Mouse (Mus musculus) heart, embryonic 14.5 days (tissue): ENCODE results near the gene Ldlrad3. TPM values are rescaled to one million over a fixed set of nuclear protein-coding genes. Genes with fewer than 3 reads are reported as not detected.

Experiments used
- ATAC-seq: fragments of 200-750 bp; cut with Nextera tagmentation; 2 replicates; pipeline ENCODE4 v1.8.0; 2017; ENCODE audit warnings: low read depth, moderate TSS enrichment; ENCODE audit not compliant: insufficient number of reproducible peaks, insufficient read depth, low FRiP score
- H3K27ac ChIP-seq, 2 experiments: fragments of 200-500 bp in 1 of 2; fragments of 300-500 bp in 1 of 2; sonication (generic) in 1 of 2; replicated peaks in 1 of 2; 2 replicates each; pipeline ENCODE4 v1.5.1; 2012 to 2014; ENCODE audit warnings: low read depth in 2 of 2, low read length in 2 of 2, control low read depth in 1 of 2, mild to moderate bottlenecking in 1 of 2, mixed read lengths in 1 of 2; ENCODE audit not compliant: control insufficient read depth in 1 of 2, insufficient read depth in 1 of 2
- H3K27me3 ChIP-seq: fragments of 300-500 bp; sonication (generic); 2 replicates; pipeline ENCODE4 v1.6.1; 2014; ENCODE audit warnings: mild to moderate bottlenecking, low read length, control low read depth; ENCODE audit not compliant: control insufficient read depth, insufficient read depth
- H3K36me3 ChIP-seq: fragments of 300-500 bp; sonication (generic); 2 replicates; pipeline ENCODE4 v1.6.1; 2014; ENCODE audit warnings: mild to moderate bottlenecking, control low read depth, low read length, mixed read lengths; ENCODE audit not compliant: control insufficient read depth, insufficient read depth
- H3K4me1 ChIP-seq, 2 experiments: fragments of 200-500 bp in 1 of 2; fragments of 300-500 bp in 1 of 2; sonication (generic) in 1 of 2; 2 replicates each; pipeline ENCODE4 v1.6.1; 2012 to 2014; ENCODE audit warnings: low read length in 2 of 2, control low read depth in 1 of 2, mixed read lengths in 1 of 2; ENCODE audit not compliant: control insufficient read depth in 2 of 2, insufficient read depth in 2 of 2
- H3K4me2 ChIP-seq: fragments of 300-500 bp; sonication (generic); 2 replicates; pipeline ENCODE4 v1.6.1; 2014; ENCODE audit warnings: mild to moderate bottlenecking, low read length
- H3K4me3 ChIP-seq, 2 experiments: fragments of 200-500 bp in 1 of 2; fragments of 300-500 bp in 1 of 2; sonication (generic) in 1 of 2; 2 replicates each; pipeline ENCODE4 v1.5.1; 2012 to 2014; ENCODE audit warnings: low read length in 2 of 2, mild to moderate bottlenecking in 2 of 2, control low read depth in 1 of 2, low read depth in 1 of 2, moderate library complexity in 1 of 2; ENCODE audit not compliant: control insufficient read depth in 1 of 2, insufficient read depth in 1 of 2
- H3K9ac ChIP-seq: fragments of 300-500 bp; sonication (generic); 2 replicates; pipeline ENCODE4 v1.6.1; 2014; ENCODE audit warnings: mild to moderate bottlenecking, low read length
- H3K9me3 ChIP-seq: fragments of 300-500 bp; sonication (generic); 2 replicates; pipeline ENCODE4 v1.6.1; 2016; ENCODE audit warnings: low read length, control low read depth; ENCODE audit not compliant: control insufficient read depth
- WGBS: fragments of 180-500 bp; shearing (Covaris S2); extraction: QIAGEN DNeasy Blood & Tissue Kit; methylation state at CpG from one replicate; pipeline ENCODE4 v1.1.7; 2014; 5-methylcytosine and 5-hydroxymethylcytosine counted together
- polyA plus RNA-seq: library from polyadenylated mRNA; unstranded; fragments of >200 nt; fragmentation: Nextera tagmentation; extraction: Ambion mirVana; gene quantifications from 2 replicates; pipeline ENCODE4 v1.2.1, GENCODE M21; 2014

Gene Ldlrad3
- polyA plus RNA-seq, 1 experiment from 2014 or later, result 13.7 TPM

- Histone ChIP-seq H3K27ac (peak overlapping the region; percentile 6 to 80; a peak in 3 of 4 replicates), H3K4me1 (peaks cover 5 to 7% of the 10 kb centered on the region in 2 experiments; a peak in 3 of 4 replicates), H3K9ac (peak overlapping the region; percentile 85), H3K36me3 (no peaks in the 10 kb centered on the region), H3K4me2 (peak overlapping the region; percentile 95), H3K9me3 (no peaks in the 10 kb centered on the region), H3K27me3 (no peaks in the 10 kb centered on the region), H3K4me3 (peak overlapping the region; percentile 62 to 82)
- WGBS, result 1% methylated on average over 24 of the region's 24 CpGs
- ATAC-seq, result peak; percentile 27; the same call in 1 of the 2 replicates
Measured at GRCm38 (mm10) chr2:102185069-102185950, 875 bp downstream of the Ldlrad3 start.

GRCm38 (mm10) chr2:102183720-102184480 lies 2.3 kb downstream of the Ldlrad3 start:
- H3K4me2 ChIP-seq, result no peak overlapping the region
- no peak overlapping the region for H3K27ac ChIP-seq
- 69% methylated on average over 7 of the region's 7 CpGs for WGBS

GRCm38 (mm10) chr2:102181459-102181858 lies 4.7 kb downstream of the Ldlrad3 start:
- Histone ChIP-seq H3K4me3 (no peak overlapping the region), H3K4me1 (peaks cover 5 to 8% of the 10 kb centered on the region in 2 experiments), H3K27ac (no peak overlapping the region), H3K4me2 (no peak overlapping the region), H3K9me3 (no peaks in the 10 kb centered on the region), H3K9ac (no peak overlapping the region), H3K27me3 (no peaks in the 10 kb centered on the region), H3K36me3 (no peaks in the 10 kb centered on the region)
- no peak for ATAC-seq
- 84% methylated on average over 2 of the region's 2 CpGs for WGBS

More at GRCm38 (mm10) chr2:102183720-102184480, 2.3 kb downstream of the Ldlrad3 start:
- peaks cover 5 to 7% of the 10 kb centered on the region in 2 experiments; a peak in 3 of 4 replicates for H3K4me1 ChIP-seq
- no peaks in the 10 kb centered on the region for H3K9me3 ChIP-seq
- no peak overlapping the region for H3K4me3 ChIP-seq
- ATAC-seq, result no peak
- no peaks in the 10 kb centered on the region for H3K27me3 ChIP-seq
- no peak overlapping the region for H3K9ac ChIP-seq
- H3K36me3 ChIP-seq, result no peaks in the 10 kb centered on the region

GRCm38 (mm10) chr2:102176434-102176772 lies 9.8 kb downstream of the Ldlrad3 start:
- no peak overlapping the region for H3K9ac ChIP-seq
- H3K4me3 ChIP-seq, result no peak overlapping the region
- H3K36me3 ChIP-seq, result no peaks in the 10 kb centered on the region
- peaks cover 0 to 4% of the 10 kb centered on the region in 2 experiments; a peak in 2 of 4 replicates for H3K4me1 ChIP-seq
- no peaks in the 10 kb centered on the region for H3K9me3 ChIP-seq
- no peak overlapping the region for H3K4me2 ChIP-seq
- no peaks in the 10 kb centered on the region for H3K27me3 ChIP-seq
- ATAC-seq, result no peak
- H3K27ac ChIP-seq, result no peak overlapping the region
- 72% methylated on average over 5 of the region's 5 CpGs for WGBS

GRCm38 (mm10) chr2:102175741-102176433 lies 10.3 kb downstream of the Ldlrad3 start:
- no peak for ATAC-seq
- H3K36me3 ChIP-seq, result no peaks in the 10 kb centered on the region
- WGBS, result 77% methylated on average over 15 of the region's 15 CpGs
- H3K9me3 ChIP-seq, result no peaks in the 10 kb centered on the region
- H3K4me3 ChIP-seq, result no peak overlapping the region
- H3K27me3 ChIP-seq, result no peaks in the 10 kb centered on the region
- no peak overlapping the region for H3K27ac ChIP-seq
- no peak overlapping the region for H3K4me2 ChIP-seq
- no peak overlapping the region for H3K9ac ChIP-seq
- peaks cover 0 to 4% of the 10 kb centered on the region in 2 experiments; a peak in 2 of 4 replicates for H3K4me1 ChIP-seq

GRCm38 (mm10) chr2:102172458-102172857 lies 13.7 kb downstream of the Ldlrad3 start:
- Histone ChIP-seq H3K4me3 (no peak overlapping the region), H3K9ac (no peak overlapping the region), H3K4me1 (peaks cover 0 to 2% of the 10 kb centered on the region in 2 experiments; a peak in 2 of 4 replicates), H3K9me3 (no peaks in the 10 kb centered on the region), H3K36me3 (no peaks in the 10 kb centered on the region), H3K27ac (no peak overlapping the region), H3K4me2 (no peak overlapping the region), H3K27me3 (no peaks in the 10 kb centered on the region)
- WGBS, result 84% methylated on average over 4 of the region's 4 CpGs
- ATAC-seq, result no peak
